Mouse (Mus musculus): ENCODE data around the gene Cd19. TPM values are rescaled to one million over a fixed set of nuclear protein-coding genes. Genes with fewer than 3 reads are reported as not detected.

Gene Cd19
- polyA plus RNA-seq, 1 experiment from 2014 or later, result 4.7 TPM

- H3K4me1 ChIP-seq (ENCODE audit: control insufficient read depth, low read depth, low read length), result peaks cover 18% of the 10 kb centered on the region
- WGBS (ENCODE audit: insufficient replicate concordance), result 6% methylated on average over 4 of the region's 4 CpGs
- peak overlapping the region; percentile 75 for H3K4me3 ChIP-seq (ENCODE audit: low read depth, low read length)
- peak; percentile 31; the same call in 1 of the 2 replicates for ATAC-seq (ENCODE audit: low read depth)
- H3K9ac ChIP-seq (ENCODE audit: low read depth, low read length), result peak overlapping the region; percentile 70
- no peaks in the 10 kb centered on the region for H3K9me3 ChIP-seq (replicated peaks; ENCODE audit: control insufficient read depth, low read length)
- no peaks in the 10 kb centered on the region for H3K36me3 ChIP-seq (ENCODE audit: control insufficient read depth, insufficient read depth)
- H3K27me3 ChIP-seq (ENCODE audit: control insufficient read depth, insufficient read depth, low read depth, low read length), result no peaks in the 10 kb centered on the region
- peak overlapping the region; percentile 99 for H3K4me2 ChIP-seq (ENCODE audit: low read depth, low read length)
- H3K27ac ChIP-seq (ENCODE audit: low read length), result peak overlapping the region; percentile 69
Measured at GRCm38 (mm10) chr7:126428154-126428553, 13.5 kb upstream of the Cd19 start.

GRCm38 (mm10) chr7:126427323-126427860 is 12.7 kb upstream of the Cd19 start:
- H3K4me1 ChIP-seq (ENCODE audit: control insufficient read depth, low read depth, low read length), result peaks cover 18% of the 10 kb centered on the region
- no peaks in the 10 kb centered on the region for H3K36me3 ChIP-seq (ENCODE audit: control insufficient read depth, insufficient read depth)
- WGBS (ENCODE audit: insufficient replicate concordance), result 60% methylated on average over 12 of the region's 13 CpGs
- H3K27ac ChIP-seq (ENCODE audit: low read length), result no peak overlapping the region
- ATAC-seq (ENCODE audit: low read depth), result no peak
- no peak overlapping the region for H3K4me2 ChIP-seq (ENCODE audit: low read depth, low read length)
- H3K9me3 ChIP-seq (replicated peaks; ENCODE audit: control insufficient read depth, low read length), result no peaks in the 10 kb centered on the region
- no peak overlapping the region for H3K4me3 ChIP-seq (ENCODE audit: low read depth, low read length)
- H3K27me3 ChIP-seq (ENCODE audit: control insufficient read depth, insufficient read depth, low read depth, low read length), result no peaks in the 10 kb centered on the region
- no peak overlapping the region for H3K9ac ChIP-seq (ENCODE audit: low read depth, low read length)

GRCm38 (mm10) chr7:126424161-126424560 is 9.5 kb upstream of the Cd19 start:
- H3K36me3 ChIP-seq (ENCODE audit: control insufficient read depth, insufficient read depth), result no peaks in the 10 kb centered on the region
- no peaks in the 10 kb centered on the region for H3K27me3 ChIP-seq (ENCODE audit: control insufficient read depth, insufficient read depth, low read depth, low read length)
- no peak overlapping the region for H3K4me3 ChIP-seq (ENCODE audit: low read depth, low read length)
- peaks cover 11% of the 10 kb centered on the region for H3K4me1 ChIP-seq (ENCODE audit: control insufficient read depth, low read depth, low read length)
- no peak overlapping the region for H3K4me2 ChIP-seq (ENCODE audit: low read depth, low read length)
- ATAC-seq (ENCODE audit: low read depth), result no peak
- no peak overlapping the region for H3K27ac ChIP-seq (ENCODE audit: low read length)
- WGBS (ENCODE audit: insufficient replicate concordance), result 62% methylated on average over 6 of the region's 6 CpGs
- no peak overlapping the region for H3K9ac ChIP-seq (ENCODE audit: low read depth, low read length)
- no peaks in the 10 kb centered on the region for H3K9me3 ChIP-seq (replicated peaks; ENCODE audit: control insufficient read depth, low read length)

GRCm38 (mm10) chr7:126421756-126422155 is 7.1 kb upstream of the Cd19 start:
- no peaks in the 10 kb centered on the region for H3K27me3 ChIP-seq (ENCODE audit: control insufficient read depth, insufficient read depth, low read depth, low read length)
- no peak for ATAC-seq (ENCODE audit: low read depth)
- H3K4me1 ChIP-seq (ENCODE audit: control insufficient read depth, low read depth, low read length), result no peaks in the 10 kb centered on the region

GRCm38 (mm10) chr7:126418496-126418895 is 3.8 kb upstream of the Cd19 start:
- no peak for ATAC-seq (ENCODE audit: low read depth)
- no peaks in the 10 kb centered on the region for H3K27me3 ChIP-seq (ENCODE audit: control insufficient read depth, insufficient read depth, low read depth, low read length)
- no peak overlapping the region for H3K4me2 ChIP-seq (ENCODE audit: low read depth, low read length)
- H3K4me1 ChIP-seq (ENCODE audit: control insufficient read depth, low read depth, low read length), result no peaks in the 10 kb centered on the region
- no peaks in the 10 kb centered on the region for H3K36me3 ChIP-seq (ENCODE audit: control insufficient read depth, insufficient read depth)
- no peak overlapping the region for H3K4me3 ChIP-seq (ENCODE audit: low read depth, low read length)
- H3K27ac ChIP-seq (ENCODE audit: low read length), result no peak overlapping the region
- H3K9ac ChIP-seq (ENCODE audit: low read depth, low read length), result no peak overlapping the region
- H3K9me3 ChIP-seq (replicated peaks; ENCODE audit: control insufficient read depth, low read length), result no peaks in the 10 kb centered on the region
- WGBS (ENCODE audit: insufficient replicate concordance), result 41% methylated on average over 3 of the region's 3 CpGs

More at GRCm38 (mm10) chr7:126421756-126422155, 7.1 kb upstream of the Cd19 start:
- Histone ChIP-seq H3K4me3 (ENCODE audit: low read depth, low read length) (no peak overlapping the region), H3K4me2 (ENCODE audit: low read depth, low read length) (no peak overlapping the region), H3K36me3 (ENCODE audit: control insufficient read depth, insufficient read depth) (no peaks in the 10 kb centered on the region), H3K9ac (ENCODE audit: low read depth, low read length) (no peak overlapping the region), H3K9me3 (replicated peaks; ENCODE audit: control insufficient read depth, low read length) (no peaks in the 10 kb centered on the region), H3K27ac (ENCODE audit: low read length) (no peak overlapping the region)
- 60% methylated on average over 5 of the region's 5 CpGs for WGBS (ENCODE audit: insufficient replicate concordance)

GRCm38 (mm10) chr7:126417606-126418005 is 2.9 kb upstream of the Cd19 start:
- no peaks in the 10 kb centered on the region for H3K4me1 ChIP-seq (ENCODE audit: control insufficient read depth, low read depth, low read length)
- no peak overlapping the region for H3K9ac ChIP-seq (ENCODE audit: low read depth, low read length)
- ATAC-seq (ENCODE audit: low read depth), result no peak
- WGBS (ENCODE audit: insufficient replicate concordance), result 75% methylated on average over 4 of the region's 4 CpGs
- no peak overlapping the region for H3K27ac ChIP-seq (ENCODE audit: low read length)
- H3K4me2 ChIP-seq (ENCODE audit: low read depth, low read length), result no peak overlapping the region
- no peaks in the 10 kb centered on the region for H3K36me3 ChIP-seq (ENCODE audit: control insufficient read depth, insufficient read depth)
- H3K27me3 ChIP-seq (ENCODE audit: control insufficient read depth, insufficient read depth, low read depth, low read length), result no peaks in the 10 kb centered on the region
- no peak overlapping the region for H3K4me3 ChIP-seq (ENCODE audit: low read depth, low read length)
- no peaks in the 10 kb centered on the region for H3K9me3 ChIP-seq (replicated peaks; ENCODE audit: control insufficient read depth, low read length)

- Histone ChIP-seq H3K36me3 (ENCODE audit: control insufficient read depth, insufficient read depth) (no peaks in the 10 kb centered on the region), H3K4me2 (ENCODE audit: low read depth, low read length) (no peak overlapping the region), H3K9ac (ENCODE audit: low read depth, low read length) (no peak overlapping the region), H3K9me3 (replicated peaks; ENCODE audit: control insufficient read depth, low read length) (no peaks in the 10 kb centered on the region), H3K4me1 (ENCODE audit: control insufficient read depth, low read depth, low read length) (no peaks in the 10 kb centered on the region), H3K4me3 (ENCODE audit: low read depth, low read length) (no peak overlapping the region), H3K27ac (ENCODE audit: low read length) (no peak overlapping the region), H3K27me3 (ENCODE audit: control insufficient read depth, insufficient read depth, low read depth, low read length) (no peaks in the 10 kb centered on the region)
- 43% methylated on average over 8 of the region's 8 CpGs for WGBS (ENCODE audit: insufficient replicate concordance)
- no peak for ATAC-seq (ENCODE audit: low read depth)
Measured at GRCm38 (mm10) chr7:126417045-126417444, 2.4 kb upstream of the Cd19 start.

- Histone ChIP-seq H3K27ac (ENCODE audit: low read length) (no peak overlapping the region), H3K9me3 (replicated peaks; ENCODE audit: control insufficient read depth, low read length) (no peaks in the 10 kb centered on the region), H3K4me1 (ENCODE audit: control insufficient read depth, low read depth, low read length) (no peaks in the 10 kb centered on the region), H3K27me3 (ENCODE audit: control insufficient read depth, insufficient read depth, low read depth, low read length) (no peaks in the 10 kb centered on the region), H3K4me3 (ENCODE audit: low read depth, low read length) (no peak overlapping the region), H3K36me3 (ENCODE audit: control insufficient read depth, insufficient read depth) (no peaks in the 10 kb centered on the region), H3K9ac (ENCODE audit: low read depth, low read length) (no peak overlapping the region), H3K4me2 (ENCODE audit: low read depth, low read length) (no peak overlapping the region)
- 21% methylated on average over 2 of the region's 2 CpGs for WGBS (ENCODE audit: insufficient replicate concordance)
- ATAC-seq (ENCODE audit: low read depth), result peak; percentile 16; the same call in 1 of the 2 replicates
Measured at GRCm38 (mm10) chr7:126416615-126417014, 1.9 kb upstream of the Cd19 start.

GRCm38 (mm10) chr7:126411061-126411460 is 3.6 kb downstream of the Cd19 start:
- no peak overlapping the region for H3K4me3 ChIP-seq (ENCODE audit: low read depth, low read length)
- H3K27ac ChIP-seq (ENCODE audit: low read length), result no peak overlapping the region
- H3K27me3 ChIP-seq (ENCODE audit: control insufficient read depth, insufficient read depth, low read depth, low read length), result no peaks in the 10 kb centered on the region; the same call in 1 of the 2 replicates
- no peak for ATAC-seq (ENCODE audit: low read depth)
- no peaks in the 10 kb centered on the region for H3K9me3 ChIP-seq (replicated peaks; ENCODE audit: control insufficient read depth, low read length)
- no peak overlapping the region for H3K4me2 ChIP-seq (ENCODE audit: low read depth, low read length)
- 75% methylated on average over 4 of the region's 4 CpGs for WGBS (ENCODE audit: insufficient replicate concordance)
- no peaks in the 10 kb centered on the region for H3K36me3 ChIP-seq (ENCODE audit: control insufficient read depth, insufficient read depth)
- no peak overlapping the region for H3K9ac ChIP-seq (ENCODE audit: low read depth, low read length)
- H3K4me1 ChIP-seq (ENCODE audit: control insufficient read depth, low read depth, low read length), result no peaks in the 10 kb centered on the region
